Mouse (Mus musculus) bone marrow, adult 2 months (tissue): ENCODE measurements around the gene Aldh2.

Experiments
- CTCF ChIP-seq: fragments of 200-500 bp; IDR thresholded peaks from 2 replicates; pipeline ENCODE4 v1.5.1; 2011; ENCODE audit warnings: low read length, control low read depth; ENCODE audit not compliant: control insufficient read depth, insufficient read depth
- POLR2A ChIP-seq: fragments of 200-500 bp; IDR thresholded peaks from 2 replicates; pipeline ENCODE4 v1.6.1; 2011; ENCODE audit warnings: low read depth, mild to moderate bottlenecking, control low read depth, low read length, borderline replicate concordance; ENCODE audit not compliant: control insufficient read depth

GRCm38 (mm10) chr5:121621102-121621501, 27.5 kb upstream of the Aldh2 start:
- TF ChIP-seq POLR2A, result no peak
- no peak for TF ChIP-seq CTCF
